Mouse (Mus musculus) midbrain, postnatal 0 days (tissue): Measurements from ENCODE around the gene Slc8a3. TPM values are rescaled to one million over a fixed set of nuclear protein-coding genes. Genes with fewer than 3 reads are reported as not detected.

ENCODE experiments used
- ATAC-seq: fragments of 200-750 bp; cut with Nextera tagmentation; 2 replicates; pipeline ENCODE4 v1.8.0; 2017; ENCODE audit warnings: moderate number of reproducible peaks, mild to moderate bottlenecking, moderate TSS enrichment, moderate library complexity; ENCODE audit not compliant: low FRiP score
- DNase-seq: peaks from one replicate; pipeline ENCODE4 v3.0.0-alpha.2; 2015; ENCODE audit warnings: low spot score
- H3K27ac ChIP-seq: fragments of 300-500 bp; sonication (generic); 2 replicates; pipeline ENCODE4 v1.5.1; 2014; ENCODE audit warnings: low read depth, mild to moderate bottlenecking, low read length, mixed read lengths
- H3K27me3 ChIP-seq: fragments of 300-500 bp; sonication (generic); 2 replicates; pipeline ENCODE4 v1.6.1; 2014; ENCODE audit warnings: low read length, control low read depth, mixed read lengths; ENCODE audit not compliant: insufficient read depth
- H3K36me3 ChIP-seq: fragments of 300-500 bp; sonication (generic); 2 replicates; pipeline ENCODE4 v1.6.1; 2014; ENCODE audit warnings: low read length, control low read depth, mixed read lengths; ENCODE audit not compliant: insufficient read depth
- H3K4me1 ChIP-seq: fragments of 300-500 bp; sonication (generic); 2 replicates; pipeline ENCODE4 v1.6.1; 2014; ENCODE audit warnings: mild to moderate bottlenecking, control low read depth, antibody characterized with exemption, low read length, mixed read lengths; ENCODE audit not compliant: insufficient read depth
- H3K4me2 ChIP-seq: fragments of 300-500 bp; sonication (generic); 2 replicates; pipeline ENCODE4 v1.6.1; 2014; ENCODE audit warnings: low read depth, mild to moderate bottlenecking, low read length, mixed read lengths; ENCODE audit not compliant: poor library complexity, severe bottlenecking
- H3K4me3 ChIP-seq: fragments of 300-500 bp; sonication (generic); 2 replicates; pipeline ENCODE4 v1.5.1; 2014; ENCODE audit warnings: low read depth, mild to moderate bottlenecking, low read length, moderate library complexity
- H3K9ac ChIP-seq: fragments of 300-500 bp; sonication (generic); replicated peaks from 2 replicates; pipeline ENCODE4 v1.6.1; 2014; ENCODE audit warnings: mild to moderate bottlenecking, low read length, moderate library complexity, mixed read lengths; ENCODE audit not compliant: poor library complexity, severe bottlenecking
- H3K9me3 ChIP-seq: fragments of 300-500 bp; sonication (generic); 2 replicates; pipeline ENCODE4 v1.6.1; 2016; ENCODE audit warnings: low read length, control low read depth
- CTCF ChIP-seq: IDR thresholded peaks from 2 replicates; pipeline ENCODE4 v1.5.1; 2016; ENCODE audit warnings: antibody characterized with exemption, mild to moderate bottlenecking
- WGBS: fragments of 180-500 bp; shearing (Covaris S2); extraction: QIAGEN DNeasy Blood & Tissue Kit; methylation state at CpG from one replicate; pipeline ENCODE4 v1.1.7; 2014; 5-methylcytosine and 5-hydroxymethylcytosine counted together
- polyA plus RNA-seq: library from polyadenylated mRNA; unstranded; fragments of >200 nt; fragmentation: Nextera tagmentation; extraction: Ambion mirVana; gene quantifications from 2 replicates; pipeline ENCODE4 v1.2.1, GENCODE M21; 2015
- total RNA-seq: library from RNA; depleted of rRNA; stranded (reverse); fragments of >200 nt; gene quantifications from 2 replicates; pipeline ENCODE4 v1.2.3, GENCODE M21; 2014

Slc8a3 gene
- total and polyA plus RNA-seq, 2 experiments from 2014 or later: 13.4 to 52.3 TPM

- no peaks in the 10 kb centered on the region for H3K27me3 ChIP-seq
- TF ChIP-seq CTCF: no peak
- DNase-seq (no peak), ATAC-seq (no peak)
- H3K4me1 ChIP-seq: no peaks in the 10 kb centered on the region
- H3K4me3 ChIP-seq: no peak overlapping the region
- 21% methylated on average over 5 of the region's 5 CpGs for WGBS
- no peaks in the 10 kb centered on the region for H3K9me3 ChIP-seq
- H3K36me3 ChIP-seq: no peaks in the 10 kb centered on the region
- no peak overlapping the region; the same call in 1 of the 2 replicates for H3K27ac ChIP-seq
- no peak overlapping the region for H3K4me2 ChIP-seq
- no peak overlapping the region for H3K9ac ChIP-seq
These were observed 38.4 kb downstream of the Slc8a3 start for GRCm38 (mm10) chr12:81294613-81295012.

- TF ChIP-seq CTCF: no peak
- H3K9me3 ChIP-seq: no peaks in the 10 kb centered on the region
- H3K4me2 ChIP-seq: no peak overlapping the region
- no peak overlapping the region for H3K27ac ChIP-seq
- H3K27me3 ChIP-seq: no peaks in the 10 kb centered on the region
- H3K4me1 ChIP-seq: no peaks in the 10 kb centered on the region; the same call in 1 of the 2 replicates
- 66% methylated on average over 2 of the region's 2 CpGs for WGBS
- H3K9ac ChIP-seq: no peak overlapping the region
- no peak for ATAC-seq
- no peak for DNase-seq
- no peaks in the 10 kb centered on the region for H3K36me3 ChIP-seq
- no peak overlapping the region for H3K4me3 ChIP-seq
These were observed 54.9 kb downstream of the Slc8a3 start for GRCm38 (mm10) chr12:81278031-81278430.

GRCm38 (mm10) chr12:81274616-81275015 is 58.4 kb downstream of the Slc8a3 start:
- no peak for ATAC-seq
- 72% methylated on average over 4 of the region's 4 CpGs for WGBS
- DNase-seq: no peak

GRCm38 (mm10) chr12:81273333-81273732 is 59.6 kb downstream of the Slc8a3 start:
- Histone ChIP-seq H3K9me3 (no peaks in the 10 kb centered on the region), H3K4me1 (no peaks in the 10 kb centered on the region; the same call in 1 of the 2 replicates), H3K4me3 (no peak overlapping the region), H3K27me3 (no peaks in the 10 kb centered on the region), H3K4me2 (no peak overlapping the region), H3K36me3 (no peaks in the 10 kb centered on the region), H3K27ac (peak overlapping the region; percentile 72), H3K9ac (no peak overlapping the region)
- TF ChIP-seq CTCF: no peak
- ATAC-seq (no peak), DNase-seq (peak; percentile 69)
- 11% methylated on average over 3 of the region's 3 CpGs for WGBS

More at GRCm38 (mm10) chr12:81274616-81275015, 58.4 kb downstream of the Slc8a3 start:
- no peak overlapping the region for H3K9ac ChIP-seq
- H3K27ac ChIP-seq: no peak overlapping the region
- no peak overlapping the region for H3K4me2 ChIP-seq
- no peaks in the 10 kb centered on the region for H3K27me3 ChIP-seq
- no peaks in the 10 kb centered on the region for H3K36me3 ChIP-seq
- H3K4me1 ChIP-seq: no peaks in the 10 kb centered on the region; the same call in 1 of the 2 replicates
- H3K4me3 ChIP-seq: no peak overlapping the region
- H3K9me3 ChIP-seq: no peaks in the 10 kb centered on the region
- no peak for TF ChIP-seq CTCF

GRCm38 (mm10) chr12:81269246-81269645 is 63.7 kb downstream of the Slc8a3 start:
- Histone ChIP-seq H3K4me2 (no peak overlapping the region), H3K36me3 (no peaks in the 10 kb centered on the region), H3K4me3 (no peak overlapping the region), H3K9me3 (no peaks in the 10 kb centered on the region), H3K4me1 (no peaks in the 10 kb centered on the region; the same call in 1 of the 2 replicates), H3K9ac (no peak overlapping the region), H3K27me3 (no peaks in the 10 kb centered on the region), H3K27ac (no peak overlapping the region)
- ATAC-seq (no peak), DNase-seq (no peak)
- 81% methylated on average over 5 of the region's 5 CpGs for WGBS
- no peak for TF ChIP-seq CTCF

DNA sequence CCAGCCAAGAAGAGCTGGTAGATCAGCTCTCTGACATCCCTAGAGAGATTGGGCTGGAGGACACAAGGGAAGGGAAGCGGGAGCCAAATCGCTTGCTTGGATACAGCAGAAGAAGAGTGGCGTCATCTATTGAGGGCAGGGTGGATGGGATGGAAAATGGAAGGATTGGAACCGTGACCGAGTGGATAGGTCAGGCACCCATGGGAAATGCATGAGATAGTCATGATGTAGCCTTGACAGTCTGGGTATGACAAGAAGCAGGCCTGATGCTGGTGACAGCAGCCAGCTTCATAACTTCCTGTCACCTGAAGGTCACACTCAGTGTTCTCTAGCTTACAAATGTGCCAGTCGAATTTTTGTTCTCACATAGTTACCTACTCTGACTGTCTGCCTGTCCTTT is 70.2 kb downstream of the Slc8a3 start:
- WGBS: 88% methylated on average over 6 of the region's 6 CpGs
- Histone ChIP-seq H3K4me2 (no peak overlapping the region), H3K27me3 (no peaks in the 10 kb centered on the region), H3K4me3 (no peak overlapping the region), H3K4me1 (no peaks in the 10 kb centered on the region), H3K9ac (no peak overlapping the region), H3K27ac (no peak overlapping the region), H3K36me3 (no peaks in the 10 kb centered on the region), H3K9me3 (no peaks in the 10 kb centered on the region)
- no peak for ATAC-seq
- DNase-seq: no peak
- TF ChIP-seq CTCF: no peak
